Mouse (Mus musculus) liver, embryonic 16.5 days (tissue): ENCODE measurements at regions not wholly inside any gene's neighbourhood (a gene's known extent, or its start where the extent isn't known, plus 50 kb on each side); places are given as distances from the start of the nearest gene placed in this dataset.

Experiments
- ATAC-seq: fragments of 200-750 bp; cut with Nextera tagmentation; 2 replicates; pipeline ENCODE4 v1.8.0; 2017; ENCODE audit warnings: low read depth, mild to moderate bottlenecking, moderate number of reproducible peaks, moderate library complexity
- H3K27ac ChIP-seq: fragments of 300-500 bp; sonication (generic); 2 replicates; pipeline ENCODE4 v1.5.1; 2014; ENCODE audit warnings: mild to moderate bottlenecking, low read length
- H3K27me3 ChIP-seq: fragments of 300-500 bp; sonication (generic); 2 replicates; pipeline ENCODE4 v1.6.1; 2014; ENCODE audit warnings: low read depth, low read length, mixed read lengths; ENCODE audit not compliant: control insufficient read depth, insufficient read depth
- H3K36me3 ChIP-seq: fragments of 300-500 bp; sonication (generic); 2 replicates; pipeline ENCODE4 v1.6.1; 2014; ENCODE audit warnings: mild to moderate bottlenecking; ENCODE audit not compliant: control insufficient read depth, insufficient read depth
- H3K4me1 ChIP-seq: fragments of 300-500 bp; sonication (generic); 2 replicates; pipeline ENCODE4 v1.6.1; 2014; ENCODE audit warnings: low read depth, low read length, mixed read lengths; ENCODE audit not compliant: control insufficient read depth
- H3K4me2 ChIP-seq: fragments of 300-500 bp; sonication (generic); 2 replicates; pipeline ENCODE4 v1.6.1; 2014; ENCODE audit warnings: low read depth, low read length, mixed read lengths
- H3K4me3 ChIP-seq: fragments of 300-500 bp; sonication (generic); 2 replicates; pipeline ENCODE4 v1.5.1; 2014; ENCODE audit warnings: low read depth, mild to moderate bottlenecking, low read length
- H3K9ac ChIP-seq: fragments of 300-500 bp; sonication (generic); 2 replicates; pipeline ENCODE4 v1.6.1; 2014; ENCODE audit warnings: low read depth, low read length
- H3K9me3 ChIP-seq: fragments of 300-500 bp; sonication (generic); replicated peaks from 2 replicates; pipeline ENCODE4 v1.6.1; 2016; ENCODE audit warnings: low read length; ENCODE audit not compliant: control insufficient read depth
- WGBS: fragments of 180-500 bp; shearing (Covaris S2); extraction: QIAGEN DNeasy Blood & Tissue Kit; methylation state at CpG from one replicate; pipeline ENCODE4 v1.1.7; 2014; ENCODE audit not compliant: insufficient replicate concordance; 5-methylcytosine and 5-hydroxymethylcytosine counted together

- ATAC-seq: no peak
- Histone ChIP-seq H3K9me3 (no peaks in the 10 kb centered on the region), H3K4me1 (no peaks in the 10 kb centered on the region), H3K27me3 (no peaks in the 10 kb centered on the region), H3K4me3 (no peak overlapping the region), H3K36me3 (no peaks in the 10 kb centered on the region), H3K9ac (no peak overlapping the region), H3K4me2 (no peak overlapping the region), H3K27ac (no peak overlapping the region)
- 48% methylated on average over 1 of the region's 1 CpGs for WGBS
Observed at GRCm38 (mm10) chr14:123100371-123100770, 116.5 kb upstream of the Tmtc4 start.

DNA sequence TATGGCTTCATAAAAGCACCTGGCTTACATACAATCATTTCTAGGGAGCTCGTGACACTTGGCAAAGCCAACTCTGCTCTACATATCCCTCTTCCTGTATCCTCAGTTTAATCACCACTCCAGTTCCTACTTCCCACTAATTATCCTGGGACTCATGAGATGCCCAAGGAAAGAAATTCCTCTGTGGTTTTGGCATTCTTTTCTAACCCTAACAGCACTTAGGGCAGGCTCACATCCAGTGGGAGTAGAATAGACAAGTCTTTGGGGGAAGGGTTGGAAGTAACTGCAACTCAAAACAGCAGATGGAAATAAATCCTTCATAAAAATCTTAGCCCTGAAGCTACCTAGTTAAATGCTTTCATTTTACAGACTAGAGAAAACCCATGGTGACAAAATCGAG is 112.3 kb upstream of the Tmtc4 start:
- Histone ChIP-seq H3K27ac (no peak overlapping the region), H3K27me3 (no peaks in the 10 kb centered on the region), H3K9me3 (no peaks in the 10 kb centered on the region), H3K4me1 (no peaks in the 10 kb centered on the region), H3K4me2 (no peak overlapping the region), H3K36me3 (no peaks in the 10 kb centered on the region), H3K9ac (no peak overlapping the region), H3K4me3 (no peak overlapping the region)
- 38% methylated on average over 2 of the region's 2 CpGs for WGBS
- no peak for ATAC-seq

GRCm38 (mm10) chr14:123082065-123082464 is 98.2 kb upstream of the Tmtc4 start:
- H3K4me1 ChIP-seq: no peaks in the 10 kb centered on the region
- no peak overlapping the region for H3K27ac ChIP-seq
- H3K4me2 ChIP-seq: no peak overlapping the region
- H3K4me3 ChIP-seq: no peak overlapping the region
- no peak overlapping the region for H3K9ac ChIP-seq
- no peaks in the 10 kb centered on the region for H3K27me3 ChIP-seq
- no peak for ATAC-seq
- no peaks in the 10 kb centered on the region for H3K36me3 ChIP-seq
- H3K9me3 ChIP-seq: no peaks in the 10 kb centered on the region
- whole genome bisulfite sequencing: 69% methylated on average over 1 of the region's 1 CpGs

DNA sequence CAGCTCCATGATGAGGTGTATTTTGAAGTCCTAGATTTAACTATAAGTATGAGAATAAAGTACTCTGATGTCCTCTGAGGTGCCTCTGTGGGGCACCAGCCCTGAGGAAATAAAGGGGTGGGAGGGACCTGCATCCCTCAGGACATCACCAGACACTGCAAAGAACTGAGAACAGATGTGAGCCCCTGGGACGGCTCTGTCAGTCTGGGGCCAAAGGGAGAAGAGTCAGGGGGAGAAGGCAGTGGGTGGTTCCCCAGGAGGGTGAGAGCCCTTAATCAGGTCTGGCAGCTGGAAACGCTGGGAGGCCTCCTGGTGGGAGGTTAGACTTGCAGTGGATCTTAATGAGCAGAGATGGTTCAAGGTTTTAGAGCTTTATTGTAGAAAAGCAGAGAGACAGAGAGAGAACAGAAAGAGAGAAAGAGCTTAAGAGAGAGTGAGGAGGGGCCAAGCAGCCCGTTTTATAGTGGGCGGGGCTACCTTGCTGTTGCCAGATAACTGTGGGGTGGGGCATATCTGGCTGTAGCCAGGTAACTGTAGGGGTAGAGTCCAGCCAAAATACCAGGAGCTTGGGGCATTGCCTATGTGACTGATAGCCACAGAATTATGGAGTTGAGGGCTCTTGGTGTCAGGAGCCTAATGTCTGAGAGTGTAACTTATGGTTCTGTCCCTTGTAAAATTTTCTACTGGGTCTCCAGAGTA is 97.3 kb upstream of the Tmtc4 start:
- H3K4me2 ChIP-seq: no peak overlapping the region
- no peak overlapping the region for H3K4me3 ChIP-seq
- peak; percentile 80 for ATAC-seq

GRCm38 (mm10) chr14:123079733-123080132 is 95.9 kb upstream of the Tmtc4 start:
- H3K27ac ChIP-seq: no peak overlapping the region
- H3K36me3 ChIP-seq: no peaks in the 10 kb centered on the region
- no peak overlapping the region for H3K4me2 ChIP-seq
- no peaks in the 10 kb centered on the region for H3K27me3 ChIP-seq
- no peak overlapping the region for H3K4me3 ChIP-seq
- ATAC-seq: peak; percentile 59
- no peaks in the 10 kb centered on the region for H3K4me1 ChIP-seq
- no peaks in the 10 kb centered on the region for H3K9me3 ChIP-seq
- 52% methylated on average over 2 of the region's 2 CpGs for WGBS
- H3K9ac ChIP-seq: no peak overlapping the region

More for the DNA sequence above, 97.3 kb upstream of the Tmtc4 start:
- H3K36me3 ChIP-seq: no peaks in the 10 kb centered on the region
- H3K27me3 ChIP-seq: no peaks in the 10 kb centered on the region
- no peak overlapping the region for H3K9ac ChIP-seq
- H3K9me3 ChIP-seq: no peaks in the 10 kb centered on the region
- H3K4me1 ChIP-seq: no peaks in the 10 kb centered on the region
- H3K27ac ChIP-seq: no peak overlapping the region
- WGBS: 19% methylated on average over 4 of the region's 4 CpGs

- H3K27ac ChIP-seq: no peak overlapping the region
- no peaks in the 10 kb centered on the region for H3K27me3 ChIP-seq
- ATAC-seq: no peak
- 54% methylated on average over 3 of the region's 3 CpGs for WGBS
- H3K4me1 ChIP-seq: no peaks in the 10 kb centered on the region
- H3K4me3 ChIP-seq: no peak overlapping the region
- no peak overlapping the region for H3K9ac ChIP-seq
- H3K9me3 ChIP-seq: no peaks in the 10 kb centered on the region
- H3K36me3 ChIP-seq: no peaks in the 10 kb centered on the region
- no peak overlapping the region for H3K4me2 ChIP-seq
Observed at GRCm38 (mm10) chr14:123078804-123079203, 95.0 kb upstream of the Tmtc4 start.

- 78% methylated on average over 4 of the region's 4 CpGs for WGBS
- H3K9me3 ChIP-seq: no peaks in the 10 kb centered on the region
- H3K9ac ChIP-seq: no peak overlapping the region
- no peak overlapping the region for H3K4me2 ChIP-seq
- no peak overlapping the region for H3K27ac ChIP-seq
- no peak overlapping the region for H3K4me3 ChIP-seq
- ATAC-seq: no peak
- no peaks in the 10 kb centered on the region for H3K4me1 ChIP-seq
- H3K27me3 ChIP-seq: no peaks in the 10 kb centered on the region
- H3K36me3 ChIP-seq: no peaks in the 10 kb centered on the region
Observed at GRCm38 (mm10) chr14:123066344-123066743, 82.5 kb upstream of the Tmtc4 start.

- no peak overlapping the region for H3K27ac ChIP-seq
- no peaks in the 10 kb centered on the region for H3K9me3 ChIP-seq
- no peak overlapping the region for H3K9ac ChIP-seq
- ATAC-seq: no peak
- no peak overlapping the region for H3K4me2 ChIP-seq
- no peaks in the 10 kb centered on the region for H3K36me3 ChIP-seq
- no peaks in the 10 kb centered on the region for H3K4me1 ChIP-seq
- H3K27me3 ChIP-seq: no peaks in the 10 kb centered on the region
- H3K4me3 ChIP-seq: no peak overlapping the region
- WGBS: 59% methylated on average over 8 of the region's 8 CpGs
Observed at GRCm38 (mm10) chr14:123065566-123065965, 81.7 kb upstream of the Tmtc4 start.

GRCm38 (mm10) chr14:123065136-123065535 is 81.3 kb upstream of the Tmtc4 start:
- Histone ChIP-seq H3K27ac (no peak overlapping the region), H3K36me3 (no peaks in the 10 kb centered on the region), H3K4me1 (no peaks in the 10 kb centered on the region), H3K27me3 (no peaks in the 10 kb centered on the region), H3K4me2 (no peak overlapping the region), H3K9ac (no peak overlapping the region), H3K9me3 (no peaks in the 10 kb centered on the region), H3K4me3 (no peak overlapping the region)
- WGBS: 57% methylated on average over 6 of the region's 6 CpGs
- no peak for ATAC-seq
